ENCODE assay signal across 8 mouse cellular contexts in genomic region chr17:43018071-43018470, GRCm38 (mm10). TPM values are rescaled to one million over a fixed set of nuclear protein-coding genes. Genes with fewer than 3 reads are reported as not detected.
DNase-seq lines count a peak whose midpoint lies in the region; ATAC-seq lines count a peak whose summit lies in the region.

No protein-coding gene starts in this region.

- peak overlapping the region; percentile 73 for H3K4me3 ChIP-seq in neural tube, embryonic 11.5 days (ENCODE audit: low read depth, low read length)
- H3K4me3 ChIP-seq in liver, embryonic 15.5 days (replicated peaks) = peak overlapping the region; percentile 96

- no peaks in the 10 kb centered on the region; the same call in 1 of the 2 replicates for H3K36me3 ChIP-seq in neural tube, embryonic 11.5 days (ENCODE audit: control insufficient read depth, insufficient read depth, low read length)
- peaks cover 36% of the 10 kb centered on the region for H3K36me3 ChIP-seq in liver, embryonic 15.5 days (replicated peaks)

- H3K27ac ChIP-seq in neural tube, embryonic 11.5 days (ENCODE audit: low read depth, low read length) = no peak overlapping the region
- H3K27ac ChIP-seq in liver, embryonic 15.5 days (replicated peaks) = peak overlapping the region; percentile 88

- no peaks in the 10 kb centered on the region for H3K9me3 ChIP-seq in neural tube, embryonic 11.5 days (ENCODE audit: control insufficient read depth, low read length)
- H3K9me3 ChIP-seq in liver, embryonic 15.5 days (replicated peaks) = no peaks in the 10 kb centered on the region

- peak overlapping the region; percentile 62 for H3K4me2 ChIP-seq in neural tube, embryonic 11.5 days (ENCODE audit: low read depth)
- peak overlapping the region; percentile 88 for H3K4me2 ChIP-seq in liver, embryonic 15.5 days

- 0 out of 2 replicates have a peak, but pooled peaks cover 3% of the 10 kb centered on the region for H3K4me1 ChIP-seq in neural tube, embryonic 11.5 days (ENCODE audit: control insufficient read depth, insufficient read depth, low read length)
- H3K4me1 ChIP-seq in liver, embryonic 15.5 days (replicated peaks) = peaks cover 60% of the 10 kb centered on the region

- H3K27me3 ChIP-seq in neural tube, embryonic 11.5 days (ENCODE audit: control insufficient read depth, insufficient read depth, low read length) = no peaks in the 10 kb centered on the region
- peaks cover 19% of the 10 kb centered on the region for H3K27me3 ChIP-seq in liver, embryonic 15.5 days

- ATAC-seq in neural tube, embryonic 11.5 days (ENCODE audit: insufficient read depth, low FRiP score, low TSS enrichment) = peak; percentile 14; the same call in 1 of the 2 replicates
- ATAC-seq in liver, embryonic 15.5 days (ENCODE audit: insufficient read depth) = no peak

- DNase-seq in embryo, embryonic 10.5 days (ENCODE audit: low spot score) = peak; percentile 14
- DNase-seq in embryo, embryonic 10 days (ENCODE audit: low spot score) = no peak
- no peak for DNase-seq in neural tube, embryonic 11.5 days (ENCODE audit: low spot score)
- no peak for DNase-seq in neural tube, embryonic 10.5 days (ENCODE audit: extremely low spot score, low spot score)
- no peak for DNase-seq in thymus, postnatal 0 days (ENCODE audit: low spot score)
- no peak for DNase-seq in thymus, postnatal 4 days
- DNase-seq in gastrocnemius, adult 18-20 months (ENCODE audit: low spot score) = no peak

- H3K9ac ChIP-seq in neural tube, embryonic 11.5 days (ENCODE audit: low read length) = peak overlapping the region; percentile 90
- H3K9ac ChIP-seq in liver, embryonic 15.5 days = peak overlapping the region; percentile 89

RNA-seq across cellular contexts. Expression of gene Tnfrsf21, which starts 1.7 kb away (rescaled TPM):
- polyA plus RNA-seq in neural tube, embryonic 11.5 days (2014; fragmentation: Nextera tagmentation; extraction: Ambion mirVana) = 45.5 and 50.1 TPM in 2 replicates
- 24.1 and 26.4 TPM in 2 replicates for polyA plus RNA-seq in liver, embryonic 15.5 days (2015; fragmentation: Nextera tagmentation; extraction: Ambion mirVana)
- polyA plus RNA-seq in thymus, postnatal 0 days (2015; fragmentation: Nextera tagmentation; extraction: Ambion mirVana) = 8.9 and 10.5 TPM in 2 replicates
- total RNA-seq in gastrocnemius, adult 18-20 months (2021) = 10 to 100 TPM; 18.4 TPM
